Mouse (Mus musculus) CD4-positive helper T cell, adult 2 months (primary cell): ENCODE measurements around the gene Cdh13.

ENCODE experiments used
- DNase-seq: peaks from one replicate; pipeline ENCODE4 v3.0.0-alpha.2; 2012; ENCODE audit warnings: low read depth, missing footprints, low spot score

Gene Cdh13

DNA sequence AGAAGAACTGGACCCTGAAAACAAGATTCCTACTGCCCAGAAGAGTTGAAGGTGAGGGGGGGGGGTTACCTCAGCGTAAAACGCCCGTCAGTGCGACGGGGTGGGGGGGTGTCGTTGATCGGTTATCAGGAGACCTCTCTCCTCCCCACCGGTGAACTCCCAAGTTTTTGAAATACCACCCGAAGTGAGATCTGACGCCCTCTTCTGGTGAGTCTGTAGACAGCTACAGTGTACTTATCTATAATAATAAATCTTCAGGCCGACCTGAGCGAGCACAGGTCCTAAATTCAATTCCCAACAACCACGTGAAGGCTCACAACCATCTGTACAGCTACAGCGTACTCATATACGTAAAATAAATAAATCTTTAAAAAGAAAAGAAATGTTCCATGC is 1062.1 kb downstream of the Cdh13 start:
- peak; percentile 33 for DNase-seq

DNA sequence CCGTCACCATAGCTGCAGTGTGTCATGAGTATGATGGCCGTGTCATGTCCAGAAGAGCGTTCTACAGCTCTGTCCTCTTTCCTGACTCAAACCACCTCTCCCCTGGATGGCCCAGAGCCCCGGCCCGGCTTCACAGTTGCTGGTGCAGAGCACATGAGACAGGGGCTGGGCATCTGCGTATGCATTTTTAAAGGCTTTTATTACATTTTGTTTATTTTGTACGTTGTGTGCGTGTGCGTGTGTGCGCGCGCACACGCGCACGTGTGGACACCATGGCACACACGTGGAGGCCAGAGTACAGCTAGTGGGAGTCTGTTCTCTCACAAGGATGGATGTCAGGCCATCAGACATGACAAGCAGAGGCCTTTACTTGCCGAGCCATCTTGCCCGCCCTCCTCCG is 1068.1 kb downstream of the Cdh13 start:
- no peak for DNase-seq

- DNase-seq = peak; percentile 35
These were observed 1069.6 kb downstream of the Cdh13 start for GRCm38 (mm10) chr8:119352977-119353658.

DNA sequence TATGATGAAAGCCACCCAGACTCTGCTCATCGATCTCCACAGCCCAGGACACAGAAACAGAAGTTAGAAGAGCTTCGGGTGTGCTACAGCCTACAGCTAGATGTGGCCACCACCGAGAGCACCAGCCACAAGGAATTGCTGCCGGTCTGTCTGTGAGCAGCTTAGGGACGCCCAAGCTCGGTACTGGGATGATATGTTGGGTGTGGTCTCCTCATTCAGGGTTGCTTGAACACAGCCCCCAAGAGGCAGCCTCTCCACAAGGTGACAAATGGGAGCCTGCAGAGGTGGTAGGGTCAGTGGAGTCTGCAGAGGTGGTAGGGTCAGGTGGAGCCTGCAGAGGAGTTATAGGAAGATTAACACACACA is 1070.1 kb downstream of the Cdh13 start:
- DNase-seq = no peak

GRCm38 (mm10) chr8:119356631-119357030 is 1073.1 kb downstream of the Cdh13 start:
- DNase-seq = peak; percentile 45

DNA sequence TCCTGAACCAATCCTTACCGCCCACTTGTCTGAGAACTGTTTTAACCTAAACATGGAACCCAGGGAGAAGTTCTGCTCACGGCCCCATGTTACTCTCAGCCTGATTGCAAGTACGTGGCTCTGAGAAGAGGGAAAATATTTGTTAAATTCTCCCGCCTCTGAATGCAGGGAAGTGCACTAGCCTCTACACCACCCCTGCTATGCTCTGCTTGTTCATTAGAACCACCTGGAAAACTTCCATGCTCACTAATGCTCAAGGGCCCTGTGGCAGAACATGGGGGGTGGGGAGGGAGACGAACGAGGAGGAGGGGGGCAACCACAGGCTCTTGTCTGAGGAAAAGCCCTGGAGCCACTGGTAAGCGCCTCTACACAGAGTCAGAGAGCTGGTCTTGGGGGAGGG is 1074.6 kb downstream of the Cdh13 start:
- no peak for DNase-seq

DNA sequence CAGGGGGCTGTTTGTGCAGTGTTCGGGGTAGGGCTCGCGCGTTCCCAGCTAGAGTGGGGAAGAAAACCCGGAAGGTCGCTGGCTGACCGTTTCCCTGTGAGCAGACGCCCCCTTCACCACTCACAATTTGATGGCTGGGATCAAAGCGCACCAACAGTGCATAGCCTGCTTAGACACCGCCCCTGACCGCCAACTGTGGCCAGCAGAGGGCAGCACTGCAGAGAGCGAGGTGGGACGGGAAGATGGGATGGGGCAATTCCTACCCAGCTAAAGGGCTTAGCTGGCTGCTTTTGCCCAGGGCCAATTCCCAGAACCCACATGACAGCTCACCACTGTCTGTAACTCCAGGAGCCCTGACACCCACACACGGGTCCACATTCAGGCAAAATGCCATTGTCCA is 1075.3 kb downstream of the Cdh13 start:
- DNase-seq = peak; percentile 28

- DNase-seq = no peak
These were observed 1077.3 kb downstream of the Cdh13 start for GRCm38 (mm10) chr8:119360686-119361295.
